Mouse (Mus musculus) CD8-positive naive resting alpha-beta T cell, adult 2 months (primary cell): ENCODE results near the gene Ccdc180.

Experiments used
- DNase-seq, 2 experiments: peaks; one replicate each; pipeline ENCODE4 v3.0.0; 2022; ENCODE audit warnings: low read depth in 2 of 2, low spot score in 2 of 2

The Ccdc180 gene

DNA sequence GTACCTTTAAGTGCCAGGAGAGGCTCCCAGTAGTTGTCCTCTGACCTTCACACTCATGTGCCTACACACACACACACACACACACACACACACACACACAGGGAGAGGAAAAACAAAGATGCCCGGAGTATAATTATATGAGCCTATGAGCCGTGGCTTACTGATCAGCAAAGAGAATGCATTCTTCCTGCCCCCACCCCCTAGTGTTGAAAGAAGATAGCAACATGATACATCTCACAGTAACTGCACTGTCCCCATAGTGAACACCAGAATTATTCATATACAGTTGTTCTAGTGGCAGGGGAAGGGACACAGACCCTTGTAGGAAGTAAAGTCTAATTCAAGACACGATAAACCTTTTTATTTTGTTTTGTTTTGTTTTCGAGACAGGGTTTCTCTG, 19.8 kb downstream of the Ccdc180 start:
- DNase-seq = no peak

DNA sequence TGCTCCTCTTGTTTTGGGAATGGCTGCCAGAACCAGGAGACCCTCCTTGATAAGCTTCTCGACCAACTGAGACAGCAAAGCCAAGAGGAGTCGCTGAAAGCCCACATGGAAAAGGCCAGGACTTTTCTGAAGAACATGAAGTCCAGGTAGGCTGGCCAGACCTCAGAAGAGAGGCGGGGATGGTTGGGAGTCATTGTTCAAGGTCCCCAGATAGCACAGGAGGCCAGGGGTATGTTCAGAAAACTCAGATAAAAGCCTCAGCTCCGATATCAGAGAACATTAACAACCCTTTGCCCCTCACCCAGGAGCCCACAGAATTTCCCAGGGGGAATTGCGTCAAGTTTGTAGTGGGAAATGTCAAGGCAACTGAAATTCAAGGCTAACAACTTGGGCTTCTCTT, 21.2 kb downstream of the Ccdc180 start:
- no peak for DNase-seq

GRCm38 (mm10) chr4:45911876-45912275, 21.8 kb downstream of the Ccdc180 start:
- no peak for DNase-seq

DNA sequence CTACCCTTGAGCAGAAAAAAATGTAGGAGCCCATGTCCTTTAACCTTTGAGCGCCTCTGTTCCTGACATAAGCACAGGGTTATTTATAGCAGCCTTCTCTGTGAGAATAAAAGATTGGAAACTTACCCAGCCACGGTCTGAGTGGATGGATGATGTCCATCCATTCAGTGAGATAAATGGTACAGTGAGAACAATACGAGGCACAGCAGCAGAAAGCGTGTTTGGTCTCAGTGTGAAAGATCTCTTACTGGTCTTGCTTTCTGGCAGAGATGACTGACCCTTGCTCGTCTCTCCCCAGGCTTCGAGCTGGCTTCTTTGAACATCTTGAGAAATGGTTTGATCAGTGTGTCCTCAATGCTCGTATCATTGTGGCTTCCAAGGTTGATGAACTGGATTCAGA, 27.0 kb downstream of the Ccdc180 start:
- no peak for DNase-seq

DNA sequence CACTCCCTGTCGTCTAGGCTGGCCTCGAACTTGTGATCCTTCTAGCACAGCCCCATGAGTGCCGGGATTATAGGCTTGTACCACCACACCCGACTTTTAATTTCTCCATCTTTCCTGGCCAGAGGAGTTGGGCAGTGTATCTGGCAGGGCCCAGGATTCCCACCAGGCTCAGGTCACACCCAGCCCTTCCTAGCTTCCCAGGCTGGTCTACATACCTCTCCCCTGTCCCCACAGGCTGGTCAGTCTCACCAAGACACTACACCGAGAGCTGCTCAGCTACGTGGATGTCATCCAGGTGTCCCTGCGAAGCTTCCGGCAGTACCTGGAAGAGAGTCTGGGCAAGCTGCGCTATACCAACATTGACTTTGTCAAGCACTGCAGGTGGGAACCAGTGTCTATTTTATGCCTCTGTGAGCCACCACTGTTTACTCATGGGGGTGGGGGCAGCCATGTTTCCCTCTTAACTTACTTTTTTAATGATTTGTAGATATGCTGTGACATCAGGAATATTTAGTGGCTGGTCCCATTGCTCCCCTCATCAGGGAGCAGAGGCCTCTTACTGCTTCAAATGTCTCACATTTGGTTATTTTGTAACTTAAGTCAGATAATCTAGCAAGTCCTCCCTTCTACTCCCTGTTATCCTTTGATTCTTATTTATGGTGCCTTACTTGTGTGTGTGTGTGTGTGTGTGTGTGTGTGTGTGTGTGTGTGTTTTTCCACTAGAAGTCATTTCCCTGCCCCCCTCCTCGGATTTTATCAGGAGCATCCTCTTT, 31.7 kb downstream of the Ccdc180 start:
- no peak for DNase-seq

- no peak for DNase-seq
Observed at GRCm38 (mm10) chr4:45924011-45924410, 33.9 kb downstream of the Ccdc180 start.

DNA sequence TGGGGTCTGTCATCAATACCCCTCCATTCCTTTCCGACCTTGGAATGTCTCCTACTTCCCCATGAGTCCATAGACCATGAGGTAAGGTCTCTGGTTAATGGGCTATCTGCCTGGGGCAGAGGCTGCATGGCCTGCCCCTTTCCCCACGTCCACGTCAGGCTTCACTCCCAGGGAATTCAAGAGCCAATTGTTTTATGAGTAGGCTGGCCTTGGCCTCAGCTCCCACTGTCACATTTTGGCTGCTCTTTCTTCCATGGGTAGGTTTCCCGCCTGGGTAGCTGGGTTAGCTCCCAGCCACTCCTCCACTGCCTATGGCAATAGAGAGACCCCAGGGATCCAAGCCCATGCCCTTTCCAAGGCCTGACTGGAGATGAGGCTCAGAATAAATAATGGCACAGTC, 38.5 kb downstream of the Ccdc180 start:
- no peak for DNase-seq

DNA sequence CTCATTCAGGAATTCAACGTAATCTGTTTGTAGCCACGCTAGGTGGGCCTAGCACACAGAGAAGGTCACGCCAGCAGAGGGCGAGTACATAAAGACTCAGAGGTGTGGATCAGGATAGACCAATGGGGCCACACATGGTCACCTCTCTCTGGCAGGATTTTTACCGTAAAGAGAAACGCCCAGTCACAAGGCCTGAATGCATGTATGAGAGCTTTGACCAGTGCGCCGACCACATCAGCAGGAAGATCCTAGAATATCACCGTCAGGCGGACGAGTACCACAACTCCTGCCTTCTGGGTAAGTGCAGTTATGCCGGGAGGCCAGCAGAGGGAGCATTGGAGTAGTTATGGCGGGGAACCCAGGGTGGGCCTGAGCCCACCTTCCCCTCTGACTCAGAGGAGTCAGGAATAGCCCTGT, 51.5 kb downstream of the Ccdc180 start:
- peak in 1 of 2 experiments; percentile 18 for DNase-seq

DNA sequence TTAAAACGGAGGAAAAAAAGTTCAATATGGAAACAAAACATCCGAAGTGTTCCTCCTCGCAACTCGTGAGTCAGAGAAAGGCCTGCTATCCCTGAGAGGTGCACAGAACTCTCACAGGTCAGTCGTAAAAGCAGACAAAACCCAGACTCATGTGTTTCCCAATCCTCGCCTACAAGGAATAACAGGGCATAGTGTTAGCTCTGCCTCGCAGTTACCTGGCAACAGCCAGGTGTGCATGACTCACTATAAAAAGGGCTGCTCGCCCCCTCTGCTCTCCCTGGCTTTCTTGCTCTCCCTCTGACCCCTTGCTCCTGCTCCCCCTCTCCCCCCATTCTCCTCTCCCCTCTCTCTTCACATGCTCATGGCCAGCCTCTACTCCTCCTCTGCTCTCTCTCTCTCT, 57.6 kb downstream of the Ccdc180 start:
- no peak for DNase-seq

GRCm38 (mm10) chr4:45949109-45949848, 59.2 kb downstream of the Ccdc180 start:
- DNase-seq = no peak

DNA sequence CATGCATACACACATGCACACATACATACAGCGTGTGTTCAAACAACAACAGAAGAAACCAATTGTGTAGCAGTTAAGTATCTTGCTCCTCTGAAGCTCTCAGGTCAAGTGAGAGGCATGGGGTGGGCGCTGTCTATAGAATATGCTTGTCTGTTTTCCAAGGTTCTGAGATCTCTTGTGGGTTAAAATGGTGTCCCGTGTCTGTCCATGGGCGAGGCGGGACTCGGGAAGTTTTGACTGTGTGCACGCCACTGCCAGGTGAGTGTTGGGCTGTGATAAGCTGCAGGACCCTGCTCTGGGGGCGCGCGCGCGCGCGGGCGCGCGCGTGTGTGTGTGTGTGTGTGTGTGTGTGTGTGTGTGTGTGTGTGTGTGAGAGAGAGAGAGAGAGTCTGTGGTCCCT, 61.7 kb downstream of the Ccdc180 start:
- DNase-seq = no peak

DNA sequence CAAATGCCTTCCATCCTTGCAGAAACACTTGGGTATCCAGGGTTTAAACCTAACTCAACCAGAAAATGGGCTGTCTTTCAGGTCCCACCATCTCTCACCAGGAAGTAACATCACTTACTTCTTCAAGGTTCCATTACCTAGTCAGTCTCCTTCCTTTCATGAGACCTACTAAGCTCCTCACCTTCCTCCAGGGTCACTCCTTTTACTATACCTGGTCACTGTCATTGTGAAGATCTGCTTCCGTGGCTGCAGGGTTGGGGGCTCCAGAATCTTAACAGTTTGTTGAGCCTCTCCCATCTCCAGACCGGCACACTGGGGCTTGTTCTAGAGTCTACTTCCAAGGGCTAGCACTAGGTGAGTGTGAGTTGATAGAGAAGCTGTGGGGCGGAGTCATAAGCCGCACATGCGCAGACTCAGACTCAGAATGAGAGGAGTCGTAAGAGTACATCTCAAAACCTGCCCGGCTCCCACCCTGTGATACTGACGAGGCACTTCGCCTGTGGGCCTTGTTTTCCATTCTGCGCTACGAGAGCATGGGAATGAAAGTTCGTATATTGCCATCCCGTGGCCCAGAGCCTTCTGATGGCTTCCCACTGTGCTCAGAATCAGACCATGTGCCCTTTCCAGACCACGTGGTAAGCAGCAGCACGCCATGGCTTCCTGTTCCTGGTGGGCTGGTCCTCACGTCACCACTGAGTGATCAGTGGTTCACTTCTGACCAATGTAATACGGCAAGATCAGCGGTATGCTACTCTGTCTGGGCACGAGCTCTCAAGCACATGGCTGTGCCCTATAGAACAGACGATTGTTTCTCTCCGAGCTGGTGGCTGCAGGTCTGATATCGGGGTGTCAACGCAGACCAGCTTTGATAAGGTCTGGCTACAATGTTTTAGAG, 63.2 kb downstream of the Ccdc180 start:
- DNase-seq = no peak

GRCm38 (mm10) chr4:45955235-45955634, 65.1 kb downstream of the Ccdc180 start:
- no peak for DNase-seq

- DNase-seq = no peak
Observed at GRCm38 (mm10) chr4:45956131-45956530, 66.0 kb downstream of the Ccdc180 start.

GRCm38 (mm10) chr4:45956706-45957105, 66.6 kb downstream of the Ccdc180 start:
- no peak for DNase-seq

- DNase-seq = no peak
Observed at GRCm38 (mm10) chr4:45964771-45965439, 74.8 kb downstream of the Ccdc180 start, which contains the start of gene Tdrd7. TSS of gene Tdrd7 (plus strand) at chr4:45965334.

DNA sequence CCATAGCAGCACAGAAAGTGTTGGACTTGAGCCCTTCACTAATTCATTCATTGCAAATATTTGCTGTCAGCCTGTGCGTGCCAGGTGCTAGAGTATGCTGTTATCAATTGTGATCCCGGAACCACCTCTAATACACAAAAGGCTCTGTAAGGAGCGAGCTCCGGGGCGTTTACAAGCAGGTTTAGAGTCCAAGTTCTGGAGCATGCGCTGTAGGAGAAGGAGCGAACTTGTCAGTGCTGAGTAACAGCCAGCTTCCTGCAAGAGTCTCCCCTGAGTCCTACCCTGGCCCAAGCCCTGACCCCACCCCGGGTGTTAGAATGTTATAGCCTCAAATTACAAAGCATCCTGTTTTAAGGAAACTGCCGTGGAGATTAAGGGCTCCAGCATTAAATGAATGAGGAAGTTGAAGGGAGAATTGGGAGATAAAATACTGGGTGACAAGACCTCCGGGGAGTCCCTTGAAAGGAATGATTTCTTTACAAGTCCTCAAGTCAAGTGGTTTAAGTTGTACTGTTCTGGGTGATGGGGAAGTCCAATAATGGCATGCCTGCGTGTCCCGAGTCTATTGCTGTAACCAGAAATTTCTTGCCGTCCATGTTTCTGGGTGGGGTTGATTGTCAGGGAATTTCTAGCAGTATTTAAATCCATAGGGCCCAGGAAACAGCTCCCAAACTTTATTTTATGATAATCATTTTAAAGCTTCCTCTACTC, 75.8 kb downstream of the Ccdc180 start:
- no peak for DNase-seq

GRCm38 (mm10) chr4:45966716-45967115, 76.6 kb downstream of the Ccdc180 start:
- no peak for DNase-seq

DNA sequence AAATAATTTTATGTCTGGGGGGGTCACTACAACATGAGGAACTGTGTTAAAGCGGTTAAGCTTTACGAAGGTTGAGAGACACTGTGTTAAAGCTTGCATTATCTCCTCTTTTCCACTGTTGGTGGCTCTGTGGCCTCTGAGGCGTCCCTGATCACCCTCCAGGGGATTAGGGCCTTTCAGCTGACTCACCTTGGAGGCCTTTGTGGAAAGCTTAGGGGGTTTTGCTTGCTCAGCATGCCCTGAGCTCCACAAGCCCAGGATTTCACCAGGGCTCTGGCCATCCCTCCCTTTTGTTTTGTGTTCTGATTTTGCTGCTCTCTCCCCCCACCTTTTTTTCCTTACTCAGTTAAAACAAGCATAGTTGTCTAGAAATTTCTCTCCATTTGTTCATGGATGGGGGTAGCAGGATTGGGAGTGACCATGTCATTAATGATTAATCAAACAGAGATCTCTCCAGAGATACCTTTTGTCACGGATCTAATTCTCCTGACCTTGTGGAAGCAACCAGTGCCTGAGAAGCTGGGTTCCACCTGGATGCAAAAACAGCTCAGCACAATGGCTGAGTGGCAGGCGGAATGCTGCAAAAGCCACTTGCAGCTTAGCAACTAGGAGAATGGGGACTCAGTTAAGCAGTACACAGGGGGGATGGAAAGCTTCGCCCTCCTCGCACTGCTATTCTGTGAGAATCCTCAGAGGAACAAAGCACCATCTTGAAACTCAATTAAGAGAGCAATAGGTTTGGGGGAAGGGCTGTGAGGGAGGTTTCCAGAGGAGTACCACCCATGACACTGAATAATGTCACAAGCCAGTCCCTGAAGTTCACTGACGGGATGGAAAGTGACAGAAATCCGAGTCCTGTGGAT, 77.6 kb downstream of the Ccdc180 start:
- DNase-seq = no peak
